Mouse (Mus musculus) regulatory T cell (primary cell): ENCODE results near the gene Chka.

Source experiments
- in situ Hi-C: fragments of 300-600 bp; cut with MboI, MseI; formaldehyde crosslinking; loops from one replicate; pipeline ENCODE4 v1.15.1; 2025; ENCODE audit warnings: high pct_unique_total_duplicates

The Chka gene

GRCm38 (mm10) chr19:3914535-3914934 is 63.0 kb downstream of the Chka start:
- in situ Hi-C loops: loop anchor here (10.0 kb wide), 1 partner anchor 290 kb away; the partner anchor contains the start of gene Rad9a

- in situ Hi-C loops: loop anchor here (10.0 kb wide), 1 partner anchor 288 kb away; the partner anchor contains the start of gene Rad9a
These were observed 65.2 kb downstream of the Chka start for GRCm38 (mm10) chr19:3916727-3917126.

GRCm38 (mm10) chr19:3919928-3920327 is 68.4 kb downstream of the Chka start:
- in situ Hi-C loops: loop anchor here (10.0 kb wide), 1 partner anchor 285 kb away; the partner anchor contains the start of gene Rad9a

- in situ Hi-C loops: no loop called here
These were observed 71.2 kb downstream of the Chka start for GRCm38 (mm10) chr19:3922661-3923371.

- in situ Hi-C loops: no loop called here
These were observed 72.0 kb downstream of the Chka start for GRCm38 (mm10) chr19:3923586-3923985.

- in situ Hi-C loops: no loop called here
These were observed 72.6 kb downstream of the Chka start for GRCm38 (mm10) chr19:3924190-3924589.

GRCm38 (mm10) chr19:3924868-3925267 is 73.3 kb downstream of the Chka start:
- in situ Hi-C loops: no loop called here

GRCm38 (mm10) chr19:3925859-3926258 is 74.3 kb downstream of the Chka start:
- in situ Hi-C loops: no loop called here

GRCm38 (mm10) chr19:3926279-3926678 is 74.7 kb downstream of the Chka start:
- in situ Hi-C loops: no loop called here

GRCm38 (mm10) chr19:3926685-3927084 is 75.1 kb downstream of the Chka start:
- in situ Hi-C loops: no loop called here

- in situ Hi-C loops: no loop called here
These were observed 76.4 kb downstream of the Chka start for GRCm38 (mm10) chr19:3927989-3928388.

- in situ Hi-C loops: no loop called here
These were observed 77.2 kb downstream of the Chka start for GRCm38 (mm10) chr19:3928779-3929178.

GRCm38 (mm10) chr19:3929211-3929941 is 77.8 kb downstream of the Chka start, which contains the start of gene Aldh3b1:
TSS of gene Aldh3b1 (minus strand) at chr19:3929808.
- in situ Hi-C loops: no loop called here

- in situ Hi-C loops: no loop called here
These were observed 78.9 kb downstream of the Chka start for GRCm38 (mm10) chr19:3930262-3931057.

GRCm38 (mm10) chr19:3931716-3932115 is 80.1 kb downstream of the Chka start:
- in situ Hi-C loops: no loop called here

GRCm38 (mm10) chr19:3935032-3935895 is 83.7 kb downstream of the Chka start, which contains the start of gene Unc93b1:
TSS of gene Unc93b1 (plus strand) at chr19:3935186.
- in situ Hi-C loops: no loop called here

- in situ Hi-C loops: no loop called here
These were observed 84.6 kb downstream of the Chka start for GRCm38 (mm10) chr19:3935896-3936850.

GRCm38 (mm10) chr19:3942315-3942714 is 90.7 kb downstream of the Chka start:
- in situ Hi-C loops: no loop called here

- in situ Hi-C loops: no loop called here
These were observed 91.6 kb downstream of the Chka start for GRCm38 (mm10) chr19:3942986-3943735.
